Mouse (Mus musculus) hindbrain, embryonic 14.5 days (tissue): ENCODE results near the gene Xiap. TPM values are rescaled to one million over a fixed set of nuclear protein-coding genes. Genes with fewer than 3 reads are reported as not detected.

ENCODE experiments used
- ATAC-seq: fragments of 200-750 bp; cut with Nextera tagmentation; 2 replicates; pipeline ENCODE4 v1.8.0; 2017; ENCODE audit warnings: moderate number of reproducible peaks, mild to moderate bottlenecking, moderate TSS enrichment, moderate library complexity; ENCODE audit not compliant: low FRiP score
- DNase-seq: peaks from one replicate; pipeline ENCODE4 v3.0.0-alpha.2; 2015; ENCODE audit warnings: low spot score
- H3K27ac ChIP-seq: fragments of 300-500 bp; sonication (generic); 2 replicates; pipeline ENCODE4 v1.5.1; 2014; ENCODE audit warnings: mild to moderate bottlenecking, moderate library complexity
- H3K27me3 ChIP-seq: fragments of 300-500 bp; sonication (generic); 2 replicates; pipeline ENCODE4 v1.6.1; 2014; ENCODE audit warnings: mild to moderate bottlenecking, low read length, mixed read lengths; ENCODE audit not compliant: control insufficient read depth, insufficient read depth
- H3K36me3 ChIP-seq: fragments of 300-500 bp; sonication (generic); replicated peaks from 2 replicates; pipeline ENCODE4 v1.6.1; 2014; ENCODE audit not compliant: control insufficient read depth, insufficient read depth
- H3K4me1 ChIP-seq: fragments of 300-500 bp; sonication (generic); replicated peaks from 2 replicates; pipeline ENCODE4 v1.6.1; 2014; ENCODE audit warnings: antibody characterized with exemption, low read length, mixed read lengths; ENCODE audit not compliant: control insufficient read depth, insufficient read depth
- H3K4me2 ChIP-seq: fragments of 300-500 bp; sonication (generic); replicated peaks from 2 replicates; pipeline ENCODE4 v1.6.1; 2014; ENCODE audit warnings: mild to moderate bottlenecking, moderate library complexity
- H3K4me3 ChIP-seq: fragments of 300-500 bp; sonication (generic); replicated peaks from 2 replicates; pipeline ENCODE4 v1.5.1; 2014; ENCODE audit warnings: mild to moderate bottlenecking, low read length
- H3K9ac ChIP-seq: fragments of 300-500 bp; sonication (generic); 2 replicates; pipeline ENCODE4 v1.6.1; 2014
- H3K9me3 ChIP-seq: fragments of 300-500 bp; sonication (generic); 2 replicates; pipeline ENCODE4 v1.6.1; 2016; ENCODE audit warnings: low read length; ENCODE audit not compliant: control insufficient read depth
- WGBS: fragments of 180-500 bp; shearing (Covaris S2); extraction: QIAGEN DNeasy Blood & Tissue Kit; methylation state at CpG from one replicate; pipeline ENCODE4 v1.1.7; 2014; 5-methylcytosine and 5-hydroxymethylcytosine counted together
- polyA plus RNA-seq: library from polyadenylated mRNA; unstranded; fragments of >200 nt; fragmentation: Nextera tagmentation; extraction: Ambion mirVana; gene quantifications from 2 replicates; pipeline ENCODE4 v1.2.1, GENCODE M21; 2014

Gene Xiap
- polyA plus RNA-seq, 1 experiment from 2014 or later: 14.7 TPM

GRCm38 (mm10) chrX:42067791-42068200, 8.3 kb downstream of the Xiap start:
- H3K4me2 ChIP-seq: peak overlapping the region; percentile 49
- H3K9ac ChIP-seq: peak overlapping the region; percentile 65
- H3K4me3 ChIP-seq: peak overlapping the region; percentile 44
- 0 out of 2 replicates have a peak, but pooled peaks cover 10% of the 10 kb centered on the region for H3K4me1 ChIP-seq
- peak overlapping the region; percentile 92 for H3K27ac ChIP-seq
- H3K27me3 ChIP-seq: no peaks in the 10 kb centered on the region
- no peaks in the 10 kb centered on the region for H3K9me3 ChIP-seq
- no peaks in the 10 kb centered on the region for H3K36me3 ChIP-seq
- 29% methylated on average over 26 of the region's 27 CpGs for WGBS
- ATAC-seq: peak; percentile 82
- DNase-seq: peak; percentile 66

DNA sequence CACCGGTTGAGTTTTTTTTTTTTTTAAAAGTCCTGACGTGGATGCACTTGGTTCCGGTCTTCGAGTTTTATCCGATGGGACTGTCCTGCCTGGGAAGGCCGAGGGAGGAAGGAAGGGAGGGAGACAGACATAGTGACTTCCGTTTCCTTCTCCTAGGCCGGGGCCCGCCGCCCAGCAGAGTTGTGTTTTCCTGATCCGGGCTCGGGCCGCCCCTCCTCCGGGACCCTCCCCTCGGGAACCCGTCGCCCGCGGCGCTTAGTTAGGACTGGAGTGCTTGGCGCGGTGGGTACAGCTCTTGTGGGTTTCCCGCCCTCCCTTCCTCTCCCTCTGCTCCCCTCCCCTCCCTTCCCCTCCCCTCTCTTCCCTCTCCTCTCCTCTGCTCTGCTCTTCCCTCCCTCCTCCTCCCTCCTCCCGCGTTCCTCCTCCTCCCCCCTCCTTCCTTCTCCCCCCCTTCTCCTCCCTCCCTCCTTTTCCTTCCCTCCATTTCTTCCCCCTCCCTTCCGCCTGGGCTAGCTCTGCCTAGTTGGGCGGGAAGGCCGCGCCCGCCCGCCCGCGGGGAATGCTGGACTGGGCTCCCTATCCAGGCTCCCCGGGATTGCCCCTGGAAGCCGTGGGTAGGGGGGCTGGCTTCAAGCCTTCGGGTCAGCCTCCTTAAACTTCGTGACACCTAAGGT, 8.9 kb downstream of the Xiap start:
- H3K36me3 ChIP-seq: no peaks in the 10 kb centered on the region
- no peaks in the 10 kb centered on the region for H3K27me3 ChIP-seq
- H3K27ac ChIP-seq: peak overlapping the region; percentile 92
- H3K9me3 ChIP-seq: no peaks in the 10 kb centered on the region
- H3K4me1 ChIP-seq: 0 out of 2 replicates have a peak, but pooled peaks cover 10% of the 10 kb centered on the region
- peak; percentile 91 for ATAC-seq
- DNase-seq: peak; percentile 60
- peak overlapping the region; percentile 54 for H3K4me2 ChIP-seq
- peak overlapping the region; percentile 44 for H3K4me3 ChIP-seq
- peak overlapping the region; percentile 65 for H3K9ac ChIP-seq
- WGBS: 21% methylated on average over 30 of the region's 37 CpGs

DNA sequence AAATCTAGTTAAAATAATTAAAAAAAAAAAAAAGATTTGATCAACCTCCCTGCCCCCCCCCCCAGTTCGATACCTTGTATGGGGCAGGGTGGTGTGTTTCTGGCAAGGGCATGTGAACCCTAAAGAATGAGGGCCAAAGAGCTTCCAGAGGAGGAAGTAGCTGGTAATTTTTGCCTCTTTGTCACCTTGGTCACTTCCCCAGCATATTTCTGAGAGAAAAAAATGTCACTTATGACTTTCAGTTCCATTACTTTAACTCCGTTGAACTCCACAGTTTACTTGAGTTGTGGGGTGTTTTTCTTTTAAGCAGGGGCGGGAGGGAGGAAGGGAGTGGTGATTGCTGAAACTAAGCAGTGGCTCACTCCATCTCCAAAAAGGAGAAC, 9.4 kb downstream of the Xiap start:
- Histone ChIP-seq H3K9me3 (no peaks in the 10 kb centered on the region), H3K27ac (peak overlapping the region; percentile 92), H3K27me3 (no peaks in the 10 kb centered on the region), H3K4me2 (peak overlapping the region; percentile 54), H3K4me3 (peak overlapping the region; percentile 44), H3K36me3 (no peaks in the 10 kb centered on the region), H3K9ac (peak overlapping the region; percentile 40), H3K4me1 (0 out of 2 replicates have a peak, but pooled peaks cover 10% of the 10 kb centered on the region)
- ATAC-seq (no peak; the same call in 1 of the 2 replicates), DNase-seq (no peak)
- WGBS: 25% methylated on average over 3 of the region's 3 CpGs

DNA sequence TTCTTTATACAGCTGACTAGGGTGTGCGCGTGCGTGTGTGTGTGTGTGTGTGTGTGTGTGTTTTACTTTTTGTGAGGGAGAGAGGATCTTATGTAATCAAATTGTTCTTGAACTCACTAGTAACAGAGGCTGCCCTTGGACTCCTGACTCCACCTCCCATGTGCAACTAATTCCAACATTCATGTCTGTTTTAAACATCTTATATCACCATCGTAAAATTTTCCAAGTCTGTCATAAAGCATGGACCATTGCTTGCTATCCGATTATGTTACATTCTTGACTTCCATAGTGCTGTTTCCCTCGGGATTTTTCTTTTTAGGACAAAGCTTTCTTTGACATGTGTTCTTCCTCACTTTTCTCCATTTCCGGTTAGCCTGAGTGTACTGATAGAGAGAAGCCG, 28.3 kb downstream of the Xiap start:
- no peak overlapping the region for H3K27ac ChIP-seq
- no peaks in the 10 kb centered on the region for H3K27me3 ChIP-seq
- no peaks in the 10 kb centered on the region for H3K36me3 ChIP-seq
- no peak overlapping the region for H3K9ac ChIP-seq
- H3K4me3 ChIP-seq: no peak overlapping the region
- no peak overlapping the region for H3K4me2 ChIP-seq
- no peaks in the 10 kb centered on the region for H3K9me3 ChIP-seq
- no peak for DNase-seq
- 88% methylated on average over 8 of the region's 8 CpGs for WGBS
- no peaks in the 10 kb centered on the region for H3K4me1 ChIP-seq
- no peak for ATAC-seq

- H3K4me3 ChIP-seq: no peak overlapping the region
- H3K4me2 ChIP-seq: no peak overlapping the region
- DNase-seq (no peak), ATAC-seq (no peak)
- H3K27me3 ChIP-seq: no peaks in the 10 kb centered on the region
- no peak overlapping the region for H3K9ac ChIP-seq
- no peaks in the 10 kb centered on the region for H3K4me1 ChIP-seq
- no peak overlapping the region for H3K27ac ChIP-seq
- H3K9me3 ChIP-seq: no peaks in the 10 kb centered on the region
- no peaks in the 10 kb centered on the region for H3K36me3 ChIP-seq
- WGBS: 92% methylated on average over 5 of the region's 5 CpGs
Measured at GRCm38 (mm10) chrX:42088136-42088535, 28.7 kb downstream of the Xiap start.

- no peak for ATAC-seq
- Histone ChIP-seq H3K27ac (no peak overlapping the region), H3K4me2 (no peak overlapping the region)
Measured at GRCm38 (mm10) chrX:42107137-42107536, 47.7 kb downstream of the Xiap start.

GRCm38 (mm10) chrX:42110585-42110984, 51.1 kb downstream of the Xiap start:
- no peak overlapping the region for H3K4me3 ChIP-seq
- 86% methylated on average over 1 of the region's 1 CpGs for WGBS
- H3K4me1 ChIP-seq: no peaks in the 10 kb centered on the region
- H3K9me3 ChIP-seq: no peaks in the 10 kb centered on the region
- DNase-seq: no peak
- no peak overlapping the region for H3K9ac ChIP-seq
- H3K27ac ChIP-seq: no peak overlapping the region
- no peaks in the 10 kb centered on the region for H3K27me3 ChIP-seq
- ATAC-seq: no peak
- H3K4me2 ChIP-seq: no peak overlapping the region
- peaks cover 7% of the 10 kb centered on the region; the same call in 1 of the 2 replicates for H3K36me3 ChIP-seq

More at GRCm38 (mm10) chrX:42107137-42107536, 47.7 kb downstream of the Xiap start:
- DNase-seq: no peak
- Histone ChIP-seq H3K27me3 (no peaks in the 10 kb centered on the region), H3K4me1 (no peaks in the 10 kb centered on the region), H3K36me3 (peaks cover 24% of the 10 kb centered on the region; the same call in 1 of the 2 replicates), H3K4me3 (no peak overlapping the region), H3K9ac (no peak overlapping the region), H3K9me3 (no peaks in the 10 kb centered on the region)
- WGBS: 91% methylated on average over 6 of the region's 6 CpGs

- Histone ChIP-seq H3K4me2 (no peak overlapping the region), H3K27me3 (no peaks in the 10 kb centered on the region), H3K9ac (no peak overlapping the region), H3K9me3 (no peaks in the 10 kb centered on the region), H3K27ac (no peak overlapping the region), H3K36me3 (no peaks in the 10 kb centered on the region), H3K4me1 (no peaks in the 10 kb centered on the region), H3K4me3 (no peak overlapping the region)
- 62% methylated on average over 6 of the region's 6 CpGs for WGBS
- DNase-seq: no peak
- ATAC-seq: no peak
Measured at GRCm38 (mm10) chrX:42119442-42120048, 60.1 kb downstream of the Xiap start.

DNA sequence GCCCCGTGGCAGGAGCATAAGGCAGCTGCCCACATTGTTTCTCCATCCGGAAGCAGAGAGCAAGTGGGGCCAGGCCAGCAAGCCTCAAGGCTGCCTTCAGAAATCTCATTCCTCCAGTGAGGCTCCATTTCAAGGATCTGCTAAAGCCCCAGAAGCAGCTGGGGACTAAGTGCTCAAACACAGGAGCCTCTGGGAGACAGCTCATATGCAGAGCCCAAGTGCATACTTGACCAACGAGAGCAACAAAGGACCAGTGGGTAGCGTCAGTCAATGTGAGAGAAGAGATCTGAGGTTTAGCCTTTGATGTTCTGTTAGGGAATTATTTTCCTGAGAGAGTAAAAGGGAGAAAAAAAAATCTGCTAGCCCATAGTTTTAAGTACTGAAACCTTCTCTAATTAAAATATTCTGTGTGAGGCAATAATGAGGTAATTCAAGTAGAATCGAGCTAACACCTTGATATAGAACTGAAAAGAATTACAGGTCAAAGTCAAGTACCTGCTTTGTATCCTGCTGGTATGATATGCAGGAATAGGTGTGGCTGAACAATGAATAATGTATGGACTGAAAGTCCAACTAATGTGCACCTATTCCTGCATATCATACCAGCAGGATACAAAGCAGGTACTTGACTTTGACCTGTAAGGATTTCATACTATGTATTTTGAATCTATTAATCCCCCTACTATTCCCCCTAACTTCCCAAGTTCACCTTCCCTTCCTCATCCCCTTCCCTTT, 65.7 kb downstream of the Xiap start:
- DNase-seq (no peak), ATAC-seq (no peak)
- Histone ChIP-seq H3K27ac (no peak overlapping the region), H3K4me1 (no peaks in the 10 kb centered on the region), H3K4me3 (no peak overlapping the region), H3K4me2 (no peak overlapping the region), H3K27me3 (no peaks in the 10 kb centered on the region), H3K9ac (no peak overlapping the region), H3K9me3 (no peaks in the 10 kb centered on the region), H3K36me3 (no peaks in the 10 kb centered on the region)
- 79% methylated on average over 5 of the region's 5 CpGs for WGBS
